Mouse (Mus musculus) ES-E14 (cell line): ENCODE measurements around the gene Ofcc1. TPM values are rescaled to one million over a fixed set of nuclear protein-coding genes. Genes with fewer than 3 reads are reported as not detected.

Source experiments
- DNase-seq: peaks from one replicate; pipeline ENCODE4 v3.0.0-alpha.2; 2013; ENCODE audit warnings: low read depth, low spot score
- H3K27ac ChIP-seq: 2 replicates; pipeline ENCODE4 v1.5.1; 2012; ENCODE audit warnings: low read depth, mild to moderate bottlenecking, low read length, moderate library complexity, mixed read lengths; ENCODE audit not compliant: poor library complexity, insufficient read depth, severe bottlenecking
- H3K36me3 ChIP-seq: 2 replicates; pipeline ENCODE4 v1.6.1; 2012; ENCODE audit warnings: mild to moderate bottlenecking, low read length, moderate library complexity, mixed read lengths; ENCODE audit not compliant: control insufficient read depth, poor library complexity, insufficient read depth, severe bottlenecking
- H3K4me1 ChIP-seq, 2 experiments: fragments of 150-350 bp in 1 of 2; sonication (generic) in 1 of 2; 2 replicates each; pipeline ENCODE4 v1.6.1; 2012; ENCODE audit warnings: low read length in 2 of 2, mild to moderate bottlenecking in 1 of 2, mixed read lengths in 1 of 2; ENCODE audit not compliant: control insufficient read depth in 2 of 2, insufficient read depth in 2 of 2, poor library complexity in 1 of 2
- H3K4me3 ChIP-seq, 2 experiments: fragments of 150-350 bp in 1 of 2; sonication (generic) in 1 of 2; 2 replicates each; pipeline ENCODE4 v1.5.1; 2012; ENCODE audit warnings: low read length in 2 of 2, low read depth in 1 of 2, mild to moderate bottlenecking in 1 of 2, mixed read lengths in 1 of 2; ENCODE audit not compliant: insufficient read depth in 1 of 2, poor library complexity in 1 of 2, severe bottlenecking in 1 of 2
- H3K9ac ChIP-seq: 2 replicates; pipeline ENCODE4 v1.6.1; 2012; ENCODE audit warnings: low read depth, mild to moderate bottlenecking, low read length, mixed read lengths; ENCODE audit not compliant: poor library complexity, insufficient read depth, severe bottlenecking
- H3K9me3 ChIP-seq: fragments of 150-350 bp; sonication (generic); 2 replicates; pipeline ENCODE4 v1.6.1; 2012; ENCODE audit warnings: low read depth, mild to moderate bottlenecking, low read length; ENCODE audit not compliant: control insufficient read depth, insufficient read depth
- CHD2 ChIP-seq: IDR thresholded peaks from 2 replicates; pipeline ENCODE4 v1.6.1; 2014; ENCODE audit warnings: mild to moderate bottlenecking, low read depth, low read length, inconsistent platforms
- HCFC1 ChIP-seq: IDR thresholded peaks from 2 replicates; pipeline ENCODE4 v1.6.1; 2012; ENCODE audit warnings: low read length, inconsistent platforms, borderline replicate concordance; ENCODE audit not compliant: insufficient read depth
- MAFK ChIP-seq: IDR thresholded peaks from 2 replicates; pipeline ENCODE4 v1.6.1; 2014; ENCODE audit warnings: mild to moderate bottlenecking, low read depth, low read length, inconsistent platforms; ENCODE audit not compliant: insufficient read depth
- ZC3H11A ChIP-seq: IDR thresholded peaks from 2 replicates; pipeline ENCODE4 v1.6.1; 2012; ENCODE audit warnings: low read depth, mild to moderate bottlenecking, inconsistent platforms, low read length, borderline replicate concordance
- ZNF384 ChIP-seq: IDR thresholded peaks from 2 replicates; pipeline ENCODE4 v1.6.1; 2012; ENCODE audit warnings: low read depth, low read length, inconsistent platforms
- in situ Hi-C, 2 experiments: fragments of 600-800 bp; cut with MboI; formaldehyde crosslinking; loops; one replicate each; pipeline ENCODE4 v1.15.1; 2025; ENCODE audit warnings: low sequenced_read_pairs in 2 of 2, inconsistent platforms in 1 of 2; ENCODE audit not compliant: unreplicated experiment in 2 of 2
- total RNA-seq: library from RNA; depleted of rRNA; stranded (reverse); fragments of 300-350 nt; gene quantifications from 2 replicates; pipeline ENCODE4 v1.2.3, GENCODE M21; 2012

Ofcc1 gene
- total RNA-seq, 1 experiment = not detected

- no peak overlapping the region for H3K9ac ChIP-seq
- no peaks in the 10 kb centered on the region for H3K4me1 ChIP-seq
- H3K9me3 ChIP-seq = no peaks in the 10 kb centered on the region
- H3K27ac ChIP-seq = no peak overlapping the region
- no peaks in the 10 kb centered on the region for H3K36me3 ChIP-seq
- DNase-seq = no peak
- in situ Hi-C loops = no loop called here
- no peak overlapping the region for H3K4me3 ChIP-seq
- TF ChIP-seq HCFC1 = no peak
- no peak for TF ChIP-seq ZC3H11A
These were observed 361.0 kb downstream of the Ofcc1 start for GRCm38 (mm10) chr13:40000236-40000635.

- Histone ChIP-seq H3K9me3 (no peaks in the 10 kb centered on the region), H3K36me3 (no peaks in the 10 kb centered on the region), H3K27ac (no peak overlapping the region), H3K9ac (no peak overlapping the region), H3K4me3 (no peak overlapping the region), H3K4me1 (no peaks in the 10 kb centered on the region)
- TF ChIP-seq MAFK (no peak), HCFC1 (no peak), CHD2 (no peak), ZNF384 (no peak), ZC3H11A (no peak)
- DNase-seq = no peak
- in situ Hi-C loops = no loop called here
These were observed 363.3 kb downstream of the Ofcc1 start for GRCm38 (mm10) chr13:39997901-39998300.

- Histone ChIP-seq H3K4me3 (no peak overlapping the region), H3K36me3 (no peaks in the 10 kb centered on the region), H3K9ac (no peak overlapping the region), H3K27ac (no peak overlapping the region), H3K9me3 (no peaks in the 10 kb centered on the region), H3K4me1 (no peaks in the 10 kb centered on the region)
- in situ Hi-C loops = no loop called here
- no peak for DNase-seq
- no peak for TF ChIP-seq ZNF384
- TF ChIP-seq ZC3H11A = no peak
- TF ChIP-seq CHD2 = no peak
- no peak for TF ChIP-seq MAFK
- TF ChIP-seq HCFC1 = no peak
These were observed 381.8 kb downstream of the Ofcc1 start for GRCm38 (mm10) chr13:39979294-39980061.

GRCm38 (mm10) chr13:39968349-39969016, 392.8 kb downstream of the Ofcc1 start:
- Histone ChIP-seq H3K27ac (no peak overlapping the region), H3K9me3 (no peaks in the 10 kb centered on the region), H3K36me3 (no peaks in the 10 kb centered on the region), H3K9ac (no peak overlapping the region), H3K4me3 (no peak overlapping the region), H3K4me1 (no peaks in the 10 kb centered on the region)
- in situ Hi-C loops = no loop called here
- TF ChIP-seq HCFC1 = no peak
- TF ChIP-seq MAFK = no peak
- TF ChIP-seq ZNF384 = no peak
- TF ChIP-seq ZC3H11A = no peak
- TF ChIP-seq CHD2 = no peak
- no peak for DNase-seq
